Mouse (Mus musculus): Measurements from ENCODE around the gene Smtn.

Smtn gene

GRCm38 (mm10) chr11:3540451-3541085 lies at the start of gene Smtn:
Smtn (minus strand) TSS chr11:3540612.
- CTCF ChIA-PET = interaction anchor here in 3 of 4 experiments (0.6 to 2.0 kb wide), 4 partner anchors 7 to 56 kb away, joined by 3 to 5 read pairs (median 3); partner anchors contain the start of gene Selenom (in 1 of the 3)
- POLR2A ChIA-PET = interaction anchor here in 3 of 4 experiments (1.0 to 7.0 kb wide), 11 partner anchors 7 to 108 kb away, joined by 3 to 80 read pairs (median 5); partner anchors contain the start of genes Morc2a (in 3 of the 3) and Rnf185 (in 1 of the 3)

GRCm38 (mm10) chr11:3588036-3588672 lies 47.7 kb upstream of the Smtn start:
- CTCF ChIA-PET = interaction anchor here in 2 of 4 experiments (0.5 to 2.3 kb wide), 5 partner anchors 9 to 199 kb away, joined by 3 to 9 read pairs (median 3); no protein-coding TSS in a partner anchor

GRCm38 (mm10) chr11:3587350-3587749 lies 46.9 kb upstream of the Smtn start:
- ChIA-PET CTCF (interaction anchor here in 2 of 4 experiments (0.9 to 2.3 kb wide), 2 partner anchors 10 to 52 kb away, joined by 4 to 9 read pairs; no protein-coding TSS in a partner anchor), POLR2A (interaction anchor here in 2 of 4 experiments (1.0 to 1.7 kb wide), 7 partner anchors 10 to 62 kb away, joined by 3 to 7 read pairs (median 4); partner anchors contain the start of gene Morc2a (in 1 of the 2))

More at GRCm38 (mm10) chr11:3588036-3588672, 47.7 kb upstream of the Smtn start:
- POLR2A ChIA-PET = interaction anchor here in 2 of 4 experiments (0.7 to 1.7 kb wide), 13 partner anchors 9 to 61 kb away, joined by 3 to 7 read pairs (median 4); partner anchors contain the start of gene Morc2a (in 1 of the 2)

- CTCF ChIA-PET = interaction anchor here in 3 of 4 experiments (0.6 to 1.4 kb wide), 7 partner anchors 8 to 159 kb away, joined by 3 to 14 read pairs (median 6); partner anchors contain the start of gene Selenom (in 1 of the 3)
- POLR2A ChIA-PET = interaction anchor here (0.6 to 2.0 kb wide), 14 partner anchors 9 to 272 kb away, joined by 3 to 6 read pairs (median 3); partner anchors contain the start of genes Morc2a (in 1 of the 4) and Rnf185 (in 1 of the 4)
These were observed 45.7 kb upstream of the Smtn start for GRCm38 (mm10) chr11:3585983-3586618.

- POLR2A ChIA-PET = interaction anchor here in 2 of 4 experiments (0.5 to 0.9 kb wide), 2 partner anchors 39 to 249 kb away, joined by 4 to 5 read pairs; no protein-coding TSS in a partner anchor
These were observed 42.7 kb upstream of the Smtn start for GRCm38 (mm10) chr11:3583127-3583526.

GRCm38 (mm10) chr11:3581908-3582307 lies 41.5 kb upstream of the Smtn start:
- ChIA-PET POLR2A (no interaction called here), CTCF (interaction anchor here in 1 of 4 experiments (1.0 to 1.3 kb wide), 2 partner anchors 11 to 47 kb away, joined by 3 read pairs; no protein-coding TSS in a partner anchor)

More at GRCm38 (mm10) chr11:3583127-3583526, 42.7 kb upstream of the Smtn start:
- CTCF ChIA-PET = interaction anchor here in 1 of 4 experiments (1.0 kb wide), 1 partner anchor 8 kb away, joined by 3 read pairs; no protein-coding TSS in a partner anchor

- POLR2A ChIA-PET = interaction anchor here in 3 of 4 experiments (0.6 to 4.2 kb wide), 7 partner anchors 10 to 1109 kb away, joined by 3 to 12 read pairs (median 4); partner anchors contain the start of gene Morc2a (in 1 of the 3)
- CTCF ChIA-PET = interaction anchor here in 1 of 4 experiments (1.0 to 1.3 kb wide), 2 partner anchors 10 to 45 kb away, joined by 3 read pairs; no protein-coding TSS in a partner anchor
These were observed 40.1 kb upstream of the Smtn start for GRCm38 (mm10) chr11:3580306-3581084.

GRCm38 (mm10) chr11:3578050-3578725 lies 37.8 kb upstream of the Smtn start:
- ChIA-PET CTCF (interaction anchor here in 3 of 4 experiments (0.6 to 1.1 kb wide), 9 partner anchors 8 to 132 kb away, joined by 3 to 8 read pairs (median 4); partner anchors contain the start of gene Selenom (in 1 of the 3)), POLR2A (interaction anchor here in 3 of 4 experiments (0.5 to 4.2 kb wide), 11 partner anchors 18 to 170 kb away, joined by 3 to 12 read pairs (median 4); partner anchors contain the start of gene Morc2a (in 3 of the 3))

- ChIA-PET CTCF (interaction anchor here in 1 of 4 experiments (0.6 to 0.9 kb wide), 2 partner anchors 345 to 1142 kb away, joined by 3 read pairs; no protein-coding TSS in a partner anchor), POLR2A (interaction anchor here in 2 of 4 experiments (0.8 to 2.7 kb wide), 8 partner anchors 13 to 73 kb away, joined by 3 to 9 read pairs (median 4); partner anchors contain the start of gene Morc2a (in 1 of the 2))
These were observed 34.8 kb upstream of the Smtn start for GRCm38 (mm10) chr11:3575238-3575637.

GRCm38 (mm10) chr11:3573092-3573491 lies 32.7 kb upstream of the Smtn start:
- ChIA-PET CTCF (interaction anchor here in 2 of 4 experiments (0.6 to 1.6 kb wide), 3 partner anchors 23 to 38 kb away, joined by 3 to 4 read pairs (median 4); no protein-coding TSS in a partner anchor), POLR2A (interaction anchor here in 3 of 4 experiments (0.7 to 2.7 kb wide), 8 partner anchors 8 to 76 kb away, joined by 3 to 9 read pairs (median 4); partner anchors contain the start of gene Morc2a (in 1 of the 3))

GRCm38 (mm10) chr11:3572181-3572580 lies 31.8 kb upstream of the Smtn start:
- ChIA-PET CTCF (interaction anchor here in 1 of 4 experiments (1.3 kb wide), 1 partner anchor 37 kb away, joined by 8 read pairs; no protein-coding TSS in a partner anchor), POLR2A (interaction anchor here in 2 of 4 experiments (0.5 to 1.6 kb wide), 2 partner anchors 12 to 77 kb away, joined by 3 to 5 read pairs; partner anchors contain the start of gene Morc2a (in 1 of the 2))

- CTCF ChIA-PET = interaction anchor here in 3 of 4 experiments (0.9 to 2.1 kb wide), 6 partner anchors 10 to 35 kb away, joined by 3 to 5 read pairs (median 4); no protein-coding TSS in a partner anchor
- POLR2A ChIA-PET = interaction anchor here in 2 of 4 experiments (0.7 to 1.6 kb wide), 4 partner anchors 14 to 989 kb away, joined by 3 to 5 read pairs (median 3); partner anchors contain the start of gene Morc2a (in 2 of the 2)
These were observed 29.9 kb upstream of the Smtn start for GRCm38 (mm10) chr11:3570321-3570720.

- ChIA-PET CTCF (no interaction called here), POLR2A (no interaction called here)
These were observed 27.5 kb upstream of the Smtn start for GRCm38 (mm10) chr11:3567896-3568295.

GRCm38 (mm10) chr11:3566018-3566417 lies 25.6 kb upstream of the Smtn start:
- POLR2A ChIA-PET = interaction anchor here in 1 of 4 experiments (1.3 kb wide), 1 partner anchor 83 kb away, joined by 3 read pairs; the partner anchor contains the start of gene Morc2a
- CTCF ChIA-PET = no interaction called here

- POLR2A ChIA-PET = interaction anchor here in 3 of 4 experiments (0.6 to 1.9 kb wide), 10 partner anchors 9 to 299 kb away, joined by 3 to 6 read pairs (median 4); partner anchors contain the start of genes Morc2a (in 1 of the 3) and Osbp2 (in 1 of the 3)
- CTCF ChIA-PET = interaction anchor here in 3 of 4 experiments (0.5 to 1.5 kb wide), 4 partner anchors 26 to 664 kb away, joined by 4 to 6 read pairs (median 5); no protein-coding TSS in a partner anchor
These were observed 24.0 kb upstream of the Smtn start for GRCm38 (mm10) chr11:3564451-3564850.
